ENCODE assay signal across 18 mouse cellular contexts in genomic region chr1:80389518-80389917, GRCm38 (mm10). TPM values are rescaled to one million over a fixed set of nuclear protein-coding genes. Genes with fewer than 3 reads are reported as not detected.
DNase-seq lines count a peak whose midpoint lies in the region; ATAC-seq and TF ChIP-seq lines count a peak whose summit lies in the region.
"Had no signal": no experiment of that assay in that cellular context is flagged by ENCODE, and none has a peak within 500 bp of the region (broad histone marks: within the 10 kb centered on the region; RNA-seq: fewer than 3 reads in every experiment).

No protein-coding gene starts in this region.

- H3K4me1 ChIP-seq in limb, embryonic 10.5 days, result no peaks in the 10 kb centered on the region
- H3K4me1 ChIP-seq: embryonic facial prominence, embryonic 12.5 days; forebrain, embryonic 10.5 days; neural tube, embryonic 15.5 days had no signal

- H3K4me3 ChIP-seq in gastrocnemius, adult 2 months, result no peak overlapping the region
- no peak overlapping the region for H3K4me3 ChIP-seq in limb, embryonic 10.5 days
- H3K4me3 ChIP-seq: embryonic facial prominence, embryonic 12.5 days; forebrain, embryonic 10.5 days; liver, embryonic 12.5 days; neural tube, embryonic 15.5 days had no signal

- intact Hi-C loops in gastrocnemius, adult 2 months (cut with DNase I), result no loop called here

- H3K36me3 ChIP-seq in limb, embryonic 10.5 days, result no peaks in the 10 kb centered on the region
- H3K36me3 ChIP-seq: embryonic facial prominence, embryonic 12.5 days; forebrain, embryonic 10.5 days; liver, embryonic 12.5 days; neural tube, embryonic 15.5 days had no signal

- H3K9me3 ChIP-seq in limb, embryonic 10.5 days (replicated peaks), result no peaks in the 10 kb centered on the region
- H3K9me3 ChIP-seq: embryonic facial prominence, embryonic 12.5 days; liver, embryonic 12.5 days; neural tube, embryonic 15.5 days had no signal

- H3K27ac ChIP-seq in gastrocnemius, adult 2 months, result no peak overlapping the region
- H3K27ac ChIP-seq in limb, embryonic 10.5 days, result no peak overlapping the region
- H3K27ac ChIP-seq: embryonic facial prominence, embryonic 12.5 days; forebrain, embryonic 10.5 days; liver, embryonic 12.5 days; neural tube, embryonic 15.5 days had no signal

- TF ChIP-seq CTCF in gastrocnemius, adult 2 months (IDR thresholded peaks at IDR 0.05), result no peak

- H3K27me3 ChIP-seq in limb, embryonic 10.5 days (ENCODE audit: low read depth, poor library complexity, severe bottlenecking), result no peaks in the 10 kb centered on the region
- H3K27me3 ChIP-seq: CH12.LX; embryonic facial prominence, embryonic 12.5 days; liver, embryonic 12.5 days; neural tube, embryonic 15.5 days had no signal

- ATAC-seq in CD4-positive, CD25-positive, alpha-beta regulatory T cell, adult 4 months, result peak; percentile 92
- ATAC-seq in inflammation-experienced regulatory T-cells, adult 6 months, result peak; percentile 90
- ATAC-seq: hindbrain, embryonic 16.5 days; liver, embryonic 12.5 days had no signal

- 89% methylated on average over 7 of the region's 7 CpGs for WGBS in limb, embryonic 10.5 days

- peak; percentile 62 for DNase-seq in kidney, adult 9 months
- DNase-seq in kidney, postnatal 25 days, result no peak
- peak; percentile 34 for DNase-seq in thymus, postnatal 25 days
- DNase-seq in gastrocnemius, adult 2 months, result no peak
- DNase-seq in limb, embryonic 10.5 days (ENCODE audit: low spot score), result no peak
- DNase-seq: cerebellum, postnatal 10 days; heart, adult 18-20 months; kidney, postnatal 14 days; lung, postnatal 14 days; right cerebral cortex, adult 18-20 months had no signal

RNA-seq across cellular contexts. Expression of gene Cul3, which starts 49.2 kb away (rescaled TPM):
- 10 to 100 TPM; 25.0 to 48.2 TPM for polyA plus RNA-seq in CD4-positive, CD25-positive, alpha-beta regulatory T cell, adult 4 months (2017; shearing (Covaris generic))
- 10 to 100 TPM; 21.1 to 59.9 (median 39.7) TPM for polyA plus RNA-seq in inflammation-experienced regulatory T-cells, adult 6 months (2017; shearing (Covaris generic))
- 100 to 1,000 TPM; 250 to 290 TPM for total RNA-seq in gastrocnemius, adult 2 months (2021)
- 31.7 and 33.7 TPM in 2 replicates for polyA plus RNA-seq in limb, embryonic 10.5 days (2016; fragmentation: Nextera tagmentation; extraction: Ambion mirVana)

Comparison
In these comparisons a context has a peak if more than half of its experiments do, and no peak if none do; other contexts are left out.
1. DNase-seq: peak in kidney, adult 9 months (single experiment) and thymus, postnatal 25 days (single experiment); none in kidney, postnatal 25 days (0 of 2), gastrocnemius, adult 2 months (single experiment) and limb, embryonic 10.5 days (single experiment).